Mouse (Mus musculus) B cell, adult 2 months (primary cell): ENCODE data around the gene Usp30.
A peak's percentile ranks its signal among the peaks of the same experiment; 100 is the strongest.

Experiments used
- DNase-seq, 2 experiments: peaks; one replicate each; pipeline ENCODE4 v3.0.0; 2022

Usp30 gene

DNA sequence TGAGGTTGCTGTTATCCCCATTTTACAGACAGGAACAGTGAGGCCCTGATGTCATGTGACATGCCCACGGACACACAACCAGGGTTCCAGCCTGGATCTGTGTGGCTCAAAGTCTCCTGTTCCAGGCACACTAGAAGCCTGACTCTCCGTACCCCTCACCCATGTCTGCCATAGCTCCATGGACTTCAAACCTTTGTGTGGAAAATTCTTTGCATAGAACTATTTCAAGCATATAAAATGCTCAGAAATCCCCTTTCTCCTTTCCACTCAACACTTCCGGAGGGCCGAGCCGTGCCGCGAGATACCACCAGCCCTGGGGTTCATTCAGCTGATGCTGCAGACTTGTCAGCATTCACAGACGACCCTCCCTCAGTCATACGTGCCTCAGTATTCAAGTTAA lies 2.3 kb downstream of the Usp30 start:
- no peak for DNase-seq

DNA sequence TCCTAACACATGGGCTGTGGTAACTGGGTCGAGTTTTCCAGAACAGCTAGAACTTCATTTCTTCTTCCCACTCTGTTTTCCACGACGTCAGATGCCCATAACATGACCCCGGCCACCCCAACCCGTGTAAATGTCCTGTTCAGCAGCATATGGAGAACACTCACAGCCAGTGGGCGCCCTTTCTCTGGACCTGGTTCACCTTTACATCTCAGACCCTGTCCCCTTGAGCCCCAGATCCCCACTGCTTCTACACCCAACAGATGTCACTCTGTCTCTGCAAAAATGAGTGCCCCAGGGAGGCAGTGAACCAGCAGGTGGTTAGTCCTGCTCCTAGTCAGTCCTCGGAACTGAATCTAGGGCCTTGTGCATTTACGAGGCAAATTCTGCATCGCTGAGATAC lies 2.7 kb downstream of the Usp30 start:
- DNase-seq, result no peak

DNA sequence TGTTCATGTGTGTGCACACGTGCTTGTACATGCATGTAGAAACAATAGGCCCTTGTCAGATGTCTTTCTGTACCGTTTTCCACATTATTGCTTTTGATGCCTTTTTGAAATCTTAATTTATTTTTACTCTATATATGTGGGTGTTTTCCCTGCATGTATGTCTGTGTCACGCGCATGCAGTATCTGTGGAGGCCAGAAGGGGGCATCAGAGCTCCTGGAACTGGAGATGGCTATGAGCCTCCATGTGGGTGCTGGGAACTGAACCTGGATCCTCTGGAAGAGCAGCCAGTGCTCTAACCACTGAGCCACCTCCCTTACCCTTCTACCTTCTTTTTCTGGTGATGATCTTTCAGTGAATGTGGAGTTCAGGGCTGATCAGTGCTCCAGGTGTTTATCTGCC lies 5.6 kb downstream of the Usp30 start:
- DNase-seq, result no peak

DNA sequence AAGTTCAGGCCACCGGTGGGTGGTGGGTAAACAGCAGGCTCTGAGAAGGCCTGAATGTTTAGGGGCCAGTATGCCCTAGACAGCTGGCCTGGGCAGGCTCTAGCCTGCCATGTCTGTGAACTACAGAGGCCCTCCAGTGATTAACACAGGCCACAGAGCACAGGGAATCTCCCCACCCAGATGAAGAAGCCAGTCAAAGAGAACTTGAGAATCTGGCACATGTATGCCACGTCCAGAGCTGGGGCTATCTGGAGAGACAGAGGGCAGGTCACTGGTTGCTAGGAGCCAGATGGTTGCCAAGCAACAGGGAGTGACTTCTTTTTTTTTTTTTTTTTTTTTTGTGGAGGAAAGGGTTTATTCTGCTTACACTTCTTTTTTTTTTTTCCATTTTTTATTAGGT lies 7.0 kb downstream of the Usp30 start:
- no peak for DNase-seq

DNA sequence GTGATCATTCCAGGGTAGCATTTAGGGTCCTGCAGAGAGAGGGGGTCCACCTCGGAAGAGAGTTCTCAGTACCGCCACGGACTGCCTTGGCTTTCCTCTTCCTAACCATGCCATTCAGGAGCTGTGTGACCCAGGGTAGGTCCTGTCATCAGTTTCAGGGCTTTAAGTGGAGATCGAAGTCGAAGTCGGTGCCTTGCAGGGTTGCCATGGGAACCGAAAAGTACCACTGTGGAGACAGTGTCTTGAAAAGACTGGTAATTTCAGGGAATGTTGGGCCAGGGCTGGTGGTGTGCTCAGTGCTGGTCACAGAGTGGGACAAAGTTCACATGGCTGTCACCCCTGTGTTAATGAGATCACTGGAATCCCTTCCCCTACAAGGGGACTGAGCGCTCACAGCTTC lies 11.7 kb downstream of the Usp30 start:
- DNase-seq, result no peak

DNA sequence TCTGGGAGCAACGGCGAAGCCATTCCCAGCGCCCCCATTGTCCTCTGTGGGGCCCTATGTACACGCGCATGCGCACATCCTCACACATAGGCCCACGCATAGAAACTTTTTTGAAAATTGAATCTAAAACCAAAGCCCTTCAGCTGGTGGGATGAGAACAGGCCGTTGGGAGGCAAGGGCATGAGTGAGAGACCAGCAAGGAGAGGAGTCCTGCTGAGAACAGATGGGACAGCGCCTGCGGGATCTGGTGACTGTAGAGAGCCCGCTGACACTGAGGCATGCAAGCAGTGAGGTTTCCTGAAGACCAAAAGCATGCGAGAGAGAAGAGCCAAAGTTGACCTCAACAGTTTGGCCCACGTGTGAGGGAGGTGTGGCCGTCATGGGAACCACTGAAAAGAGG lies 20.2 kb downstream of the Usp30 start:
- DNase-seq, result no peak

DNA sequence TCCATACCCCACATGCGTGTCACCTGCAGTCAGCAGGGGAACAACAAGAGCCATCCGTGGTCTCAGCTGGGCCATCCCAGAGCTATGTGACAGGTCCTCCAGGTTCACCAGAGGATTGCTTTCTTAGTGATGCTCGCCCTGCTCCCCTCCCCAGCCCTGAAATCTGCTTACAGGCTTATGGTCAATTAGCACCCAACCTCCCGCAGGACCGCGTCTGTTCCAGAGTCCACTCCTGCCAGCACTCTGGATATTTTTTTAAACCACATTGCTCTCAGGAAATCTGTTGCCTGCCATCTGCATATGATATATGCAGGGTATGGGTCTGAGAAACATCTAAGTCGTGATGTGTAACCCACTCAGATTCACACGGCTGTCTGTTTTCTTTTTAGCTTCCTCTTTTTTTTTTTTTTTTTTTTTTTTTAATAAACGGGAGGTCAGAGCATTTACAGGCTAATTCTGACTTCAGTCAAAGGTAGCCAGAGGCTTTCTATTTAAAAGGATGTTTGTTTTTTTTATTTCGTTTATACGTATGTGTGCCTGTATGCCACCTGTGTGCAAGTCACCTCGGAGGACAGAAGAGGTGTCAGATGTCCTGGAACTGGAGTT lies 22.7 kb downstream of the Usp30 start:
- no peak for DNase-seq

DNA sequence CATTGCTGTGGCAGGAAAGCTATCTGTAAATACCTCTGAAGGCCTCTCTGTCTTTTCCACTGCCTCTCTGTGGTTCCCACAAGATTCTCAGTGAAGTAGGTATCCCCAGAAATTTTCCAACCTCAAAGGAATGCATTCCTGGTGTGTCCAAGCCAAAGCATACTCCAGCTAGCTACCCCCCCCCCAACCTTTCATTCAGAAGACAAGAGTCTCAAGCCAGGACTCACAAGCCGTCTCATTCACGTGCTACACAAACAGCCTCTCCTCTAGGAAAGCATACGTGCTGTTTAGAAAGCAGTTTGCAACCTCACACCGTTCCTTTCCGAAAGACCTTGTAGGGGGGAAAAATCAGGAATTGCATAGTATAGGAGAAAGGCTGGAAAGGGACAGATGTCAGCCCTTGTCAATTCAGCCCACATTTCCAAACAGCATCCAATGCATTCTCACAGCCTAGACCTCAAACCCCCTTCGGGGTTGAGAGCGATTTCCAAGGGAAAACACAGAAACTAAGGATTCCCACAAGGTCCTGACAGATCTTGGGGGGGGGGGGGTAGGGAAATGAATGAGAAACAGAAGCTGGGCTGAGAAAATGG lies 25.3 kb downstream of the Usp30 start:
- no peak for DNase-seq

DNA sequence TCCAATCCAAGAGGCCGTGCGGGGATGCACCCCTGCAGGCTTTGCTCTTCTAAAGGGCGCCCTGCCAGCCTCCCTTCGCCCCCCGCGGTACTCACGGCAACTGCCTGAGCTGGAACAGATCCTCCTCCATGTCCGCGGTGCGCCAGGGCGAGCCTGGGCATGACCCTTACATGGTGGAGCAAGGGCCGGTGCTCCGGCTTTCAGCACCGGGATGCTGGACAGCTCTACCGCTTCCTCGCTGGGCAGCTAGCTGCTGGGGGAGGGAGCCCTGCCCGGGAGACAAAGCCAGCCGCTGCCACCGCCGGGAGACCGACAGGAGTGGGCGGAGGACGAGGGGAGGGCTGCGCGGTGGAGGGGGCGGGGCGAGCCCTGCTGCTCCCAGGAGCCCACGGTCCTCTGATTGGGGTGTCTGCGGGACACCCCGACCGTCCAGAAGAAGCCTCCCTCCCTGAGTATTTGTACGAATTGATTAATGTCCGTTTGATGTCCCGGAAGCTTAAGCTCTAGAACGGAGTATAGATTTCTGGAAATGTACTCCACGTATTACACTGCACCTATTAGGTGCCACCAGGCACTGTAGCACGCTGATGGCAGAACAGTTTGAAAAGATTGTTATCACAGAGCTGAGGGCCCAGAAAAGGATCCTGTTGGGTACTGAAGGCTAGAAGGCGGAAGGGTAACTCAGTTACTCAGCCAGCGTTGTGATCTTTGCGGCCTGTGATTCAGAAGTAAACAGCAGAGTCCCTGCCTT lies 26.0 kb downstream of the Usp30 start, which contains the start of gene Svop:
Svop (minus strand) TSS at position 514 of the 751 bp plus-strand sequence.
- DNase-seq, result peak; percentile 42 to 43

DNA sequence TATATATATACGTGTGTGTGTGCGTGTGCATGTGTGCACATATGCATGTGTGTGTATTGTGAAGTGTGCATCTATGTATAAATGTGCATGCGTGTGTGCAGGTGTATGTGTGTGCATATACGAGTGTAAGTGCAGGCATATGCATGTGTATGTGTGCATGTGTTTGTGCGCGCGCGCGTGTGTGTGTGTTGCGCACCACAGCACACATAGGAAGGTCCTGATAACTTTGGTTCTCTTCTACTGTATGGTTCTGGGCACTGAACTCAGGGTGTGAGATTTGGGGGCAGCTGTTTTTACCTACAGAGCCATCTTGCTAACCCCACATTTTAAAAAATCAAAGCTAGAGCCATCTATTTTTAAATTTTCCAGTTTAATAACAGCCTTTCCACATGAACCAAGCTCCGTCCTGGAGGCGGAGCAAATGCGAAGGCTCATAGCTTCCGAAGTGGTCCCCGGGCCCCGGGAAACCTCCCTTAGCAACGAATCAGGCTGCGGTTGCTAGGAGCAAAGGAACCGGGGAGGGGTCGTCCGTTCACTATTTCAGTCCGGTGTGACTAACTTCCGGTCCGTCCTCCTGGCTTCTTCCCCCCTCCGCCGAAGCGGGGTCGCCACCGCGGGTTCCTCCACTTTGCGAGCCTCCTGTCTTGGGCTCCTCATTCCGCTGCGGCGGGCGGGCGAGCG lies 34.6 kb downstream of the Usp30 start:
- peak; percentile 94 for DNase-seq

DNA sequence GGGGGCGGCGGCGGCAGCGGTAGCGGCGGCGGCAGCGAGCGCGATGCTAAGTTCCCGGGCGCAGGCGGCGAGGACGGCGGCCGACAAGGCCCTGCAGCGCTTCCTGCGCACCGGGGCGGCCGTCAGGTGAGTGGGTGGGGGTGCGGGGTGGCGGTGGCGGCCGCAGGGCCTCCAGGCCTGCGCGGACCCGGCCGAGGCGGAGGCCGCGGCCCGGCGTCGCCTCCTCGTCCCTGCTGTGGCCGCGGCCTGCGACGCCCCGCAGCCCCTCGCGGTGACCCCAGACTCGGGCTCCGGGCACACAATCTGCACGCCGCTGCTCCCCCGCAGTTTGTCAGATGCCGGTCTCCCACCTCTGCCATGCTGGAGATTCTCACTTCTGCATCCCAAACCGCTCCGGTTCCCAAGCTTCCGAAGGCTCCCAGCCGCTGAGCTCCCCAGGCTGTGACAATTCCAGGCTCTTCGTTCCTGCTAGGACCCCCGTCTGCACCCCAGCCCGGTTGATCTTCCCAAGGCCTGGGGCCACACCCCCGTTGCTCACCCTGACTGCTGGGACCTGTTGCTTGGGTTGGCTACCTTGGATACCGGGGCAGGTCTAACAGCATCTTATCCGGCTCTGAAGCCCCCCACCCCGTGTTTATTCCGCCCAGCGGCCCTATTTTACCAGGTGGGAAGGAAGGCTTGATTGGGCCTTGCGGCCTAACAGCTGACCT lies 35.3 kb downstream of the Usp30 start:
- no peak for DNase-seq

DNA sequence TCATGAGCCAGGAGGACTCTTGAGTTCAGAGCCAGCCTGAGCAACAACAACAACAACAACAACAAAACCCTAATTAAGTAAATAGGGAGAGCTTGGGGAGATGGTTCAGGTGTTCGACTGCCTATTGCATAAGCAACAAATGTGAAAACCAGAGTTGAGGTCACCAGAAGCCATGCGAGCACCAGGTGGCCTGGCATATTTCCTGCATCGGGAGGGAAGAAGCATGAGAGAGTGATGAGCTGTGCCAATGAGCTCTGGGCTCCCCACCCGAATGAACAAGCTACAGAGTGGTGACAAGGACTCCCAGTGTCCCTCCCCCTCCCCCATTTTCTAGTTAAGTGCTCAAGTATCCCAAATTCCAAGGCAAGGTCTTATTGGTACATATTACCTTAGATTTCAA lies 36.6 kb downstream of the Usp30 start:
- no peak for DNase-seq

DNA sequence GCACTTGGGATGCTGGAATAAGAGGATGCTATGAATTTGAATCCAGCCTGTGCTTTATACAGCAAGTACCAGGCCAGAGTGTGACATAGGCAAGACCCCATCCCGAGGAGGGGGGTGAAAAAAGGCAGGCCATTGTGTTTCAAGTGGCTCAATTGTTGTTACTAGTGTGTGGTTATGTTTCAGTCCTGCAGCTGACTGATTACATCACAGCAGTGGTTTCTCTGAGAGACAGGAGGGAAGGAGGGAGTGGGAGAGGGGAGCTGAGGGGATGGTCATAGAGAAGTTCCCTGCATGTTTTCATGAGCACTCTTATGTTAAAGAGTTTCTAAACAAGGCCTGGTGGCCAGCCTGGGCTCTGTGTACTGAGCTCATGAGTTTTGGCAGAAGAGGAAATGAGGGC lies 37.5 kb downstream of the Usp30 start:
- no peak for DNase-seq

DNA sequence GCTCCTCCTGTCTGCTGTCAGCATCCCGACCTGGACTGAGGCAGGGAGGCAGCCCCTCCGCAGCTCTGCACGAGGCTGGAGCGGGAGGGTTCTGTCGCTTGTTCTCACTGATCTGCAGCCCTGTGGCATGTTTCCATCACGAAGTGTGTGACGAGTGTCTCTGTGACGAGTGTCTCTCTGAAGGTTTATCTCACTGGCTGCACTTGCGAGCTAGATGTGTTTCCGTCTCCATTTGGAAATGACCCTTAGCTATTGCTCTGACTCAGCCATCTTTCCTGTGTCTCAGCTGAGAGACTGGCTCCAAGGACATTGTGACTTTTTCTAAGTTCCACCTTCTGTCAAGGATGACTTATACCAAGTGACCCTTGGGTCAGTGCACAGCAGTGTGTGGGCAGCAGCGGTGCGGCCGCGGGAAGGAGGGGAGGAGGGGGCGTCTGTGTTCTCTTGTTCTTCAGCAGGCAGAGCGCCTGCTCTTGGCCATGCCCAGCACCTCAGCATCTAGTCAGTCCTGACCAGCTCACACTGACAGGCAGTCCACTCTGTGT lies 41.2 kb downstream of the Usp30 start:
- no peak for DNase-seq

DNA sequence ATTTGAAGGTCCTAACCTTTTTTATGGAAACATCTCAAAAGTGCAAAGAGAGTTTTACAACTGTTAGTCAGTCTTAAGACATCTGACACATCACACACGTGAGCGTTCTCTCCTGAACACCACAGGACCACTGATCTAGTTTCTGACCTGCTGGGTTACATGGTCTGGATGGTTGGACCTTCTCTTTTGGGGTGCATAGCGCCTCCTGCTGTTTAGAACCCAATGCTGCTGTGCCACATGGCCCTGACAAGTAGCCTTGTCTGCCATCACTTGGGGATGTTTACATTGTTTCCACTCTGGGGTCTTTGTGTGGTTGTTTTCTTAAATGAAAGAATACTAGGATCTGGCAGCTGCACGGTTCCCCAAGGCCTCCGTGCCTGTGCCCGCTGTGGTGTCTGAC lies 48.1 kb downstream of the Usp30 start:
- no peak for DNase-seq

DNA sequence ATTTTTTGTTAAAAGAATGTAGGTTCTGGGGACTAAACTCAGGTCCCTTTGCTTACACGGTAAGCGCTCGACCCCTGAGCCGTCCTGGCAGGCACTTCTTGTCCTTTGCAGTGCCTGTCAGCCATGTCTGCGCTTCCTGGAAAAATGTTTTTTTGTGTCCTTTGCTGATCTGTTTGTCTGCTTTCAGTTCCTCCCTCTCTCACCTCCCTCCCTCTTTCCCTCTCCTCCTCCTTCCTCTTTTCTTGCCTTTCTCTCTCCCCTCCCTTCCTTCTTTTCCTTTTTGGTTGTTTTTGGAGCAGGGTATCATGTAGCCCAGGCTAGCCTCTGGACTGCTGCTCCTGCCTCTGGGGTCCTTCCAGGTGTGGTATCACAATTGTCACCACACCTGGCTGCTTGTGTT lies 49.8 kb downstream of the Usp30 start:
- DNase-seq, result no peak

DNA sequence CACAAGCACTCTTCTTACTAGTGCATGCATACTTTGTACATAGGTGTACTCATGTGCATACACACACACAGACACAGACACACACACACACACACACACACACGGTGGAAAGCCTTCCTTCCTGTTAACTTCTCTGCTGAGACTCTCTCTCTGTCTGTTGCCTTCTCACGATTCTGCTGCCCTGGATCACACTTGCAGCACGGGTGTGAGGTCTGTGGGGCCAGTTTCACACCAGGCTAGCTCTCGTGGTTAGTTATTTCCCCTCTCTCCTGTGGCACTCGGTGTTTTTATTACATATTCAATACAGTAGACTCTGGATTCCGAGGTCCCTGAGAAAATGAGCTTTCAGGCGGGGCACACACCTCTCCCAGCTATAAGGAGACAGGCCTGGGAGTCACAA lies 51.3 kb downstream of the Usp30 start:
- DNase-seq, result no peak

DNA sequence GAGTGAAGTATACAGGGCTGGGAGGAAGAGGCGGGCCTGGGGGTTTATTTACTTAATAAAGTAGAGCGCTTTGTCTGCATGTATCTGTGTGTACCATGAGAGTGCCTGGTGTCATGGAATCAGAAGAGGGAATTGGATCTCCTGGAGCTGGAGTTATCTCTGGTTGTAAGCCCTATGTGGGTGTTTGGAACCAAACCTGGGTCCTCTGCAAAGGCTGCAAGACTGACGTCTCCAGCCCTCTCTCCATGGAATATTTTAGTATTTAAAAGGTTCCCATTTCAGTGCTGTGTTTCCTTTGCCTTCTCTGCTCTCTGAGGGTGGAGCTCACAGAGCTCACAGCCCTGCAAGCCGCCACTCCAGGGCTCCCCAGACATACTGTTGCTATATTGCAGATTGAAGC lies 54.5 kb downstream of the Usp30 start:
- no peak for DNase-seq

DNA sequence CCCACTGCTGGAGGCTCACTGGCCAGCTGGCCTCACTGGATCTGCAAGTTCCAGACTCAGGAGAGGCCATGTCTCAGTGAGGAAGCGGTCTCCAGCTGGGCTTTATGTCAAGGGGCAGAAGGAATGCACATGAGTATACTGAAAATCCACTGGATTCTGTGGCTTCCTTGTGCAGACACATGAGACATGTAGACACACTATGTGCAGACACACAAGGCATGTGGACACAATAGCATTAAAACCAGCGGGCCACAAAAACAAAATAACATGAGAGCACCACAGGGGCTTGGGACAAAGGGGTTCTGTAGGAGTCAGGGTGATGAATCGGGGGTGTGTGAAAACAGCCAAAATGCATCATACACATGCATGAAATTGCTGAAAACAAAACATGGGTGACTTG lies 60.7 kb downstream of the Usp30 start:
- DNase-seq, result no peak

DNA sequence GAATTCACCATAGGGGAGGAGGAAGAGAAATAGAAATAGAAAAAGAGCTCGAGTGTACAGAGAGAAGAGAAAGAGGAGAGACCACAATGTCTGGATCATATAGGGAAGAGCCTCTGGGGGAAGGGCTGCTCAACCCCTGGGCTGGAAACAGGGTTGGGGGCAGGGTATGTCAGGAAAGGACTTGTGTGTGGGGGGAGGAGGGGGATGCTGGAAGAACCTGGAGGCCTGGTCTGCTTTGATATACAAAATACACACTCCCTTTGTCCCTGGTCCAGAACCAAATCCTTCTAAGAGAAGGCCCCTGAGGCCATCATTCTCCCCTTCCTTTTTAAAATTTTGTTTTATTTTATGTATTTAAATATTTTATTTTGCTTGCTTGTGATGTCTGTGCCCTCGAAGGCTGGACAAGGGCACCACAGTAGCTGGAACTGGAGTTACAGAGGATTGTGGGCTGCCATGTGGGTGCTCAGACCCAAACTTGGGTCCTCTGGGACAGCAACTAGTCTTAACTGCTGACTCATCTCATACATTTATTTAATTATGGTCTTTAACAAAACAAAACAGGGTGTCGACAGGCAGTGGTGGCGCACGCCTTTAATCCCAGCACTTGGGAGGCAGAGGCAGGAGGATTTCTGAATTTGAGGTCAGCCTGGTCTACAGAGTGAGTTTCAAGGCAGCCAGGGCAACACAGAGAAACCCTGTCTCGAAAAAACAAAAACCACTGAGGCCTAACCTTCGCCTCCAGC lies 61.4 kb downstream of the Usp30 start:
- no peak for DNase-seq

DNA sequence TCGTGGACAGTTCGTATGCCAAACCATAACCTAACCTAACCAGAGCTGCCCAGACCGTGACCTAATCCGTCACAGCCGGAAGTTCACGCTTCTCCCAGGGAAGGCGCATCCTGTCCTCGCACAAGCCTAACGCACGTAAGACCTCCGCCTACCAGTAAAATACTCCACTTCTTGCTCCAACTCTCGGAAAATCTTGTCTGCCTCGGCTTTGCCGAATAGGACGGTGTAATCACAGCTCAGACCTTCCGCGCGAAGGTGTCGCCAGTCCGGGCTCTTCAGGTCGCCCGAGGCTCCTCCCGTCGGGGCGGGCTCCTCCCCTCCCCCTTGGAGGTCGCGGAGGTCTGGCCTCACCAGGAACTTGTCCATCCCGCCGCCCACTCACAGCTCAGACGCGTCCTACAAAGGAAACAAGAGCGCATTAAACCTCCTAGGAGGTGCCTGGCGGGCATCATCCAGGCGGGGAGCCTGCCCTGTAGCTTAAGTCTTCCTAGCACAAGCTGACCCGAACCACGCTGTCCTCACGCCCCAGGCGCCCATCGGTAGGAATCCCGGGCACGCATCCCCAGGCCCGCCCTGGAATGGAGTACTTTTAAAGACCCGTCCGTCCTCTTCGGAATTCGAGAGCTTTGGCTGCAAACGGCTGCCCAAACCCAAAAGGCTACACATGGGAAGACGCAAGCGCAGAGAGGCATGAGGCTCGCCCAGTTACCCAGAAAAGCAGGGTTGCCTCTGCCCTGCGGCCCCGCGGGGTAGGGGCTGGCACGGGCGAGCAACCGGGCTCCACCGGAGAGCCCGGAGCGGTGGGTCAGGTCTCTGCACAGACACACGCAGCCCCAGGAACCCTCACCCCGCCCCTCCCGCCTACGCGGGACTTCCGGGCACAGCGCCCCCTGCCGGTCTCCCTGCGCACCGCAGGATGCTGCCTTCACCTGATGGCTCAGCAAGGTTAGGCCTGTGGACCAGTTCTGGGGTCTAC lies 62.4 kb downstream of the Usp30 start, which contains the start of gene Alkbh2:
Alkbh2 (minus strand) TSS at position 845 of the 976 bp plus-strand sequence.
- DNase-seq, result peak; percentile 95 to 96
